Mouse (Mus musculus) brain, embryonic 18.5 days (tissue): Measurements from ENCODE around the gene Krt28.
A peak's percentile ranks its signal among the peaks of the same experiment; 100 is the strongest.

ENCODE experiments used
- DNase-seq: peaks from one replicate; pipeline ENCODE4 v3.0.0-alpha.2; 2012; ENCODE audit warnings: low read depth, low spot score

Gene Krt28

DNA sequence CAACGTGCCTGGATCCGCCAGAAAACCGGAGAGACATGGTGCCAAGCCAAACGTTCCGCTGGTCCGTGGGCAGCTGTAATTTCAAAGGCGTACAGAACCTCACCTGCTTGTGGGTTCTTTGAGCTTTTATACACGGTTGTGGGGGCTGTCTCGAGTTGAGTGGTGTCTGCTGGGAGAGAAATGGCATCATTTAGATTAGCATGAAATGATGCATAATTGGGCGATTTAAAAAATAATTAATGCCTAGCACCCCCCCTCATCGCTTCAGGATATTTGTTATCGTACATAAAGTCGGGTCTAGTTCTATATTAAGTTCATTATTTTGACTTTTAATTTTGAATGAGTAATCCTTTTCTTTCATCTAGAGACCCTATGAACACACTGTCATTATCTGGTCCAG lies at the start of gene Krt28:
Krt28 (minus strand) TSS at position 101 of the 400 bp plus-strand sequence.
- no peak for DNase-seq

- no peak for DNase-seq
Observed at GRCm38 (mm10) chr11:99422159-99422558, 47.5 kb upstream of the Krt28 start, which contains the start of gene Krt12. Gene Krt12 (minus strand): TSS chr11:99422259.

DNA sequence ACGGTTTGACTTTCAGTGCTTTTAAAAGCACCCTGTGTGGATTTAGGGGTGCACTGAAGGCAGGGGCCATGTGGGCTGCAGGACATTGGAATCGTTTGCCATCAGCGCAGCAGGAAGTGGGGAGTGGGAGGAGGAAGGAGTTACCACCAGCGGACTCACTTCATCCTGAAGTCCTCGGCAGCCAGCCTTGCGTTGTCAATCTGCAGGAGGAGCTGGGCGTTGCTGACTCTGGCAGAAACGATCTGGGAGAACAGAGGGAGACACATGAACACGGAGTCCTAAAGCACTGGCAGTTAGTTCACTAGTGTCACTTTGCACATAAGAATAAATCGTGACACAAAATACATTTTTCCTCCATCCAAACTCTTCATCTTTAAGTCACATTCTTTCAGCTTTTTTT lies 45.9 kb upstream of the Krt28 start:
- no peak for DNase-seq

- DNase-seq, result no peak
Observed at GRCm38 (mm10) chr11:99417819-99418218, 43.1 kb upstream of the Krt28 start.

- no peak for DNase-seq
Observed at GRCm38 (mm10) chr11:99416902-99417301, 42.2 kb upstream of the Krt28 start.

DNA sequence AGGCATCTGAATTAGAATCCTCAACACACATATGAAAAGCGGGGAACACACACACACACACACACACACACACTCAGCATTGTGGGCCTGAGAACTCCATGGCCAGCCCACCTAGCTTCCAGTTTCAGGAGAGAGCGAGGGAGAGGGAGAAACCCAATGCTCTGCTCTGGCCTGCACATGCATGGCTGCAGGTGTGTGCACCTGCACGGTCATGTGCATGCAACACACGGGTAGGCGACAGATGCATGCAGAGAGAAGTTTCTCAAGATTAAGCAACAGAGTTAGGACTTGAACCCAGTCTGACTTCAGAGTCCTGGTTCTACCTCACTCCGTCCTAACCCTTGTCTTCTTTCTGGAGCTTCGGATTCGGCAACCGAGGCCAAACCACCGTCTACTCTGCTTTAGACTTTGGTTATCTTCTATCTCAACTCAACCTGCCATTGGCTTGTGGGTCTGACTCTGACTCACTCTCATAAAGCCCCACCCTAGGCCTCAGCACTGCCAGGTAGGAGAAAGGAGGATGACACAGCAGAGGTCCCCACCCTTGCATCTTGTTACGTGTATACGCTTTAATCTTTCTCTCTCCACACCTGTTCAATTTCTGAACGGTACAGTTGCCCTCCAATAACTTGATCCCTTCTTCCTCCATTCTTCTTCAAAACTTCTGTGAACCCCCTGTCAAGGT lies 39.9 kb upstream of the Krt28 start:
- DNase-seq, result no peak

- no peak for DNase-seq
Observed at GRCm38 (mm10) chr11:99413247-99413646, 38.5 kb upstream of the Krt28 start.

DNA sequence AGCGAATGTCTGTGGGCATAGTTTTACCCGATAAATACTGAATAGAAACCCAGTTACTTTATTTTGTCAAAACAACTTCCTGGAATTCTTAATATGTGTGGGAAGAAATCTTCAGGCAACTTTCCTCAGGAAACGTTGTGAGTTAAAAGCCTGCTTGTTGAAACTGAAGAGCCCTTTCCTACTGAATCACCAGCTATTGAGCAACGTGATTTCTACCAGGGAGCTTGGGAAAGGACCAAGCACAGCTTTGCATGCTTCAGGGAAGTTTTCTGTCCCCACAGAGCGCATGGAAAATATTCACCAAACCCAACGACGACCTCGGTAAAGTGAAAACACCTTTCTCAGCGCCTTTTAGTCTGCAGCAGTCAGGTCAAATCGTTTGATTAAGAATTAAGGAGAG lies 31.5 kb upstream of the Krt28 start:
- no peak for DNase-seq

- DNase-seq, result no peak
Observed at GRCm38 (mm10) chr11:99399956-99400549, 25.4 kb upstream of the Krt28 start.

DNA sequence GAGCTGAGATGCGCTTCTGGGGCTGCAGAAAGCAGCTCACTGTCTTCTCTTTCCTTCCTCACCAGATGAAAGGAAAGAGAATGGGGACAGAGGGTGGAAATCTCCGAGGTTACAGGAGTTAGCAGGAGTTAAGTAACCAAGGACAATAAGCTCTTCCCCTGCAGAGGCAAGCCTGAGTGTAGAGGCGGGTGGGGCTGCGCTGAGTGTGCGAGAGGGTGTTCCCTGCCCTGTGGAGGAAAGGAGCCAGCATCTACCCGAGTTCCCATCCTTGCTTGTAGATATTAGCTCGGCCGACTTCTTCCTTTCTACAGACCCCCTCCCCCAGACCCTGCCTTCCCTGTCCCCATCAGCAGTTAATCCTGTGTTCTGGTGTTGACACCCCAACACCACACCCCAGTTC lies 24.1 kb upstream of the Krt28 start:
- DNase-seq, result no peak

DNA sequence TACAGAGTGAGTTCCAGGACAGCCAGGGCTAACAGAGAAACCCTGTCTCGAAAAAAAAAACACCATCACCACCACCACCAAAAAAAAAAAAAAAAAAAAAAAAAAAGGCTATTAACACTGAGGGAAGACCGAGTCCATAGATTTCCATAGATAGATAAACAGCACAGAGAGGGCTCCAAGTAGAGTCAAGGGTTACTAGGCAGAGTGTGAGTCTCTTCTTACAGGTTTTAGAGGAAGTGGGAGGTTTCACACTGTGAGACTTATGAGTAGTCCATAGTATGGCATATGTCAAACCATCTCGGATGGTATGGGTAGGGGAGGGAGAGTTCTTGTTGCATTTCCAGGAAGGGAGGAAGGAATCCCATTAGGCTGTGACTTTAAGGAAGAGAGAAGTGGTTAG lies 23.4 kb upstream of the Krt28 start:
- no peak for DNase-seq

GRCm38 (mm10) chr11:99396661-99397060 lies 22.0 kb upstream of the Krt28 start:
- DNase-seq, result no peak

- no peak for DNase-seq
Observed at GRCm38 (mm10) chr11:99396034-99396433, 21.3 kb upstream of the Krt28 start.

GRCm38 (mm10) chr11:99392492-99392891 lies 17.8 kb upstream of the Krt28 start:
- DNase-seq, result no peak

GRCm38 (mm10) chr11:99391375-99391774 lies 16.7 kb upstream of the Krt28 start:
- no peak for DNase-seq

- DNase-seq, result no peak
Observed at GRCm38 (mm10) chr11:99390866-99391265, 16.2 kb upstream of the Krt28 start.

DNA sequence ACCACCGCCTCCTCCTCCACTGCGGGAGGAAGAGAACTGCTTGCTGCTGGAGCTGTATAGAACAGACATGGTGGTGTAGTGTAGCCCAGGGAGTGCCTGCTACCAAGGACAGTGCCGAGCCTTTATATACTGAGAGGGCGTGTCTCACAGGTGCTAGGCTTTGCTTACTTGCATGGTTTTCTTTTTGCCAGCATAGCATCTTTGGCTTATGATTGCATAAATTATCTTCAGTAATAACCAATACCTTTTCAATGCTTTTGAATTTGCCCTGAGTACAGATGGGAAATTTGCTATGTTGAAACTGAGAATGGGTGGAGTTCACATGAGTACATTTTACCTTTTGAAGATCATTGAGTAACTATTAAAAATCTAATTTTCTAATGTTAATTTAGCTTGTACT lies 14.6 kb upstream of the Krt28 start, which contains the start of gene Krt10:
Krt10 (minus strand) TSS at position 101 of the 400 bp plus-strand sequence.
- DNase-seq, result no peak

- no peak for DNase-seq
Observed at GRCm38 (mm10) chr11:99388661-99389060, 14.0 kb upstream of the Krt28 start.

GRCm38 (mm10) chr11:99385813-99386721 lies 11.4 kb upstream of the Krt28 start:
- peak; percentile 67 for DNase-seq

- no peak for DNase-seq
Observed at GRCm38 (mm10) chr11:99379568-99379967, 4.9 kb upstream of the Krt28 start.

GRCm38 (mm10) chr11:99369853-99370451 lies 4.8 kb downstream of the Krt28 start:
- DNase-seq, result peak; percentile 39

DNA sequence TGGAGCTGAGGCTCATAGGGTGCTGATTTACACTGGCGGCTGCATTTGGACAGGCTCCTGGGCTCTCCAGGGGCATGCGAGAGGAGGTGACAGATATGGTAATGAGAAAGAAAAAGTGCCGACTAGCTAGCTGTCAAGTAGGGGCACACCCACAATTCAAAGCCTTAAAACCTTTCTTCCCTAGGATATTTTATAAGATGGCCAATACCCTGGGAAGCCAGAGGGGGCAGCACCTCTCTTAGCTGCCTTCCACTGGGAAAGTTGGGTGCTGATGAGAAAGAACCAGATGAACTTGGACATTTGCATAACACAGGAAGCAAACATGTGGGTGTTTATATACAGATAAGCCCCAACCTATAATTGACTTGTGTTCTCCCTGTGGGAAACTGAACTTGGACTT lies 5.5 kb downstream of the Krt28 start:
- DNase-seq, result no peak
